Mouse (Mus musculus): ENCODE measurements around the gene 2310009B15Rik. TPM values are rescaled to one million over a fixed set of nuclear protein-coding genes. Genes with fewer than 3 reads are reported as not detected.

The 2310009B15Rik gene
- polyA plus RNA-seq (2014; fragmentation: Illumina TruSeq; extraction: RNeasy Lipid Tissue Mini Kit (QIAGEN cat#74804); ENCODE audit: low read depth, low replicate concordance): 12.1 TPM

GRCm38 (mm10) chr1:138856101-138856950 is at the start of gene 2310009B15Rik:
Gene 2310009B15Rik, minus strand, starts transcription at chr1:138856852.

DNA sequence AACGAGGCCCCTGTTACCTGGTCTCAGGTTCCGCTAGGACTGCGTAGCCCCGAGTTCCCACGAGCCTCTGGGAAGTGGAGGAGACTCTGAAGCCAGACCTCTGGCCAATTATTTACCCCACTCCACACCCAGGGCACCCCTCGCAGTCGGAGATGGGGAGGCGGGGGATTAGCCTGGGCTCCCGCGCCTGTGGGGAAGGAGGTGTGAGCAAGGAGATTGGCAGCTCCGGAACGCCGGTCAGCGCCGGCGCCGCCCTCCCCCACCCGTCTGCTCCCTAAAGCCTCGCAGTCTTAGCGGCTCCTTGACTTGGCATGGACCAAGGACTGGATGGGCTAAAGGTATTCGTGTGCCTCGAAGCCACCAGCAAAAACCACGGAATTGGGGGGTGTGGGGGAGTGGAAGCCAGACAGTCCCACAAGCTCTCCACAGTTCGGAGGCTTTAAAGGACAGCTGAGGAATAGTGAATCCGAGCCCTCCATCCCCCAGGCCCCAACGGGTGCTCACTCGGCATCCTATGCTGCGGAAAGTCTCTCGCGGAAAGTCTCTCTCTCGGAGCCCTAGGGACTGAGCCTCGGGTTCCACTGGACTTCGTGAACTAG is 8.0 kb downstream of the 2310009B15Rik start, which contains the start of gene Lhx9:
Lhx9 (minus strand) TSS at position 67 of the 599 bp plus-strand sequence.

Other genes starting within 250 kb of the 2310009B15Rik start
- gene Nek7, start 236.7 kb downstream of the 2310009B15Rik start, polyA plus RNA-seq (2014; fragmentation: Illumina TruSeq; extraction: RNeasy Lipid Tissue Mini Kit (QIAGEN cat#74804); ENCODE audit: low read depth, low replicate concordance): 67.7 TPM
- gene Lhx9, start 8.3 kb downstream of the 2310009B15Rik start, polyA plus RNA-seq (2014; fragmentation: Illumina TruSeq; extraction: RNeasy Lipid Tissue Mini Kit (QIAGEN cat#74804); ENCODE audit: low read depth, low replicate concordance): not detected
- gene Dennd1b, start 106.6 kb upstream of the 2310009B15Rik start, polyA plus RNA-seq (2014; fragmentation: Illumina TruSeq; extraction: RNeasy Lipid Tissue Mini Kit (QIAGEN cat#74804); ENCODE audit: low read depth, low replicate concordance): 7.9 TPM

Measured in heart, adult 10 weeks (tissue).